Mouse (Mus musculus) urinary bladder, postnatal 4 days (tissue): ENCODE data around the gene 4931414P19Rik.
"Not testable (repeated sequence)": the region's sequence is repeated elsewhere in the genome, so short reads cannot be mapped to it uniquely, and the experiment has no call there.

Experiments used
- DNase-seq, 2 experiments: peaks; one replicate each; pipeline ENCODE4 v3.0.0; 2021 to 2022; ENCODE audit warnings: low spot score in 2 of 2

The 4931414P19Rik gene

GRCm38 (mm10) chr14:54628103-54628502, 22.3 kb upstream of the 4931414P19Rik start:
- DNase-seq: no peak

- no peak for DNase-seq
These were observed 19.2 kb upstream of the 4931414P19Rik start for GRCm38 (mm10) chr14:54624976-54625375.

GRCm38 (mm10) chr14:54623334-54623733, 17.5 kb upstream of the 4931414P19Rik start:
- no peak for DNase-seq

GRCm38 (mm10) chr14:54621133-54621532, 15.3 kb upstream of the 4931414P19Rik start, which contains the start of gene Psmb11:
Gene Psmb11, plus strand, starts transcription at chr14:54621433.
- DNase-seq: no peak

GRCm38 (mm10) chr14:54617897-54618365, 12.1 kb upstream of the 4931414P19Rik start, which contains the start of gene Psmb5:
Gene Psmb5, minus strand, starts transcription at chr14:54618022.
- peak; percentile 82 to 86 for DNase-seq

- DNase-seq: no peak
These were observed 11.5 kb upstream of the 4931414P19Rik start for GRCm38 (mm10) chr14:54617152-54617896.

GRCm38 (mm10) chr14:54616226-54616825, 10.5 kb upstream of the 4931414P19Rik start:
- DNase-seq: no peak

- DNase-seq: not testable (repeated sequence)
These were observed 8.3 kb upstream of the 4931414P19Rik start for GRCm38 (mm10) chr14:54614130-54614529.

GRCm38 (mm10) chr14:54610648-54611047, 4.9 kb upstream of the 4931414P19Rik start:
- no peak for DNase-seq

- no peak for DNase-seq
These were observed 4.2 kb upstream of the 4931414P19Rik start for GRCm38 (mm10) chr14:54609962-54610361.

- DNase-seq: no peak
These were observed 3.5 kb upstream of the 4931414P19Rik start for GRCm38 (mm10) chr14:54609245-54609644.

GRCm38 (mm10) chr14:54607226-54607625, 1.4 kb upstream of the 4931414P19Rik start:
- DNase-seq: no peak

- no peak for DNase-seq
These were observed 2.1 kb downstream of the 4931414P19Rik start for GRCm38 (mm10) chr14:54603686-54604085.

GRCm38 (mm10) chr14:54603038-54603654, 2.6 kb downstream of the 4931414P19Rik start:
- DNase-seq: peak; percentile 94 to 96

GRCm38 (mm10) chr14:54602613-54603012, 3.2 kb downstream of the 4931414P19Rik start:
- DNase-seq: no peak

- no peak for DNase-seq
These were observed 4.2 kb downstream of the 4931414P19Rik start for GRCm38 (mm10) chr14:54601601-54602000.

- DNase-seq: no peak
These were observed 8.7 kb downstream of the 4931414P19Rik start for GRCm38 (mm10) chr14:54597084-54597483.

- DNase-seq: no peak
These were observed 11.0 kb downstream of the 4931414P19Rik start for GRCm38 (mm10) chr14:54594631-54595414.

GRCm38 (mm10) chr14:54594055-54594454, 11.7 kb downstream of the 4931414P19Rik start:
- DNase-seq: no peak

GRCm38 (mm10) chr14:54592319-54592934, 13.4 kb downstream of the 4931414P19Rik start:
- DNase-seq: no peak

- DNase-seq: no peak
These were observed 14.7 kb downstream of the 4931414P19Rik start for GRCm38 (mm10) chr14:54591056-54591455.
